Mouse (Mus musculus): ENCODE results near the gene Lcn9. TPM values are rescaled to one million over a fixed set of nuclear protein-coding genes. Genes with fewer than 3 reads are reported as not detected.

Gene Lcn9
- total RNA-seq, 2 experiments from 2014 or later, result not detected

GRCm38 (mm10) chr2:25847226-25847625 lies 24.3 kb downstream of the Lcn9 start, which contains the start of gene Sohlh1:
TSS of gene Sohlh1 (minus strand) at chr2:25847248.
- DNase-seq (ENCODE audit: low spot score in 2 of 2), result no peak

- peak; percentile 68 to 78 for DNase-seq (ENCODE audit: low spot score in 2 of 2)
Observed at GRCm38 (mm10) chr2:25850330-25850729, 27.4 kb downstream of the Lcn9 start.

GRCm38 (mm10) chr2:25852626-25853025 lies 29.7 kb downstream of the Lcn9 start:
- DNase-seq (ENCODE audit: low spot score in 2 of 2), result peak in 1 of 2 experiments; percentile 41

GRCm38 (mm10) chr2:25853998-25854397 lies 31.0 kb downstream of the Lcn9 start:
- DNase-seq (ENCODE audit: low spot score in 2 of 2), result no peak

GRCm38 (mm10) chr2:25859891-25860290 lies 36.9 kb downstream of the Lcn9 start:
- DNase-seq (ENCODE audit: low spot score in 2 of 2), result no peak

DNA sequence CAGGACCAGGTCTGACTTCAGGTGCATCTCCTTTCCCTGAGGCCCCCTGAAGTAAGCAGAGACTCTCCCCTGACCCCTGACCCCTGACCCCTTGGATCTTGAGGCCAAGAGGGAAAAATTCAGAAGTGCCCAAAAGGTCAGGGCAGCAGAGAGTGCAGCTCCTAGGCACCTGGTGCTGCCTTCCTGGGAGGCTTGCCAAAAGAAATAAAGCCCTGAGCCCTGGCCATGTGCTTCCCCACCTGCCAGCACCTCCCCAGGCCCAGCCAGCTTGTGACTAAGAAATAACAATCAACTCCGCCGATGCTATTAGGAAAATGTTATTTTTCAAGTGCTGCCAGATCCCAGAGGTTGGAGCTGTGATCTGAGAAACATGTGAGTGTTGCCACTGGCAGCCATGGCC lies 39.1 kb downstream of the Lcn9 start:
- no peak for DNase-seq (ENCODE audit: low spot score in 2 of 2)

- DNase-seq (ENCODE audit: low spot score in 2 of 2), result no peak
Observed at GRCm38 (mm10) chr2:25862696-25863270, 39.8 kb downstream of the Lcn9 start.

DNA sequence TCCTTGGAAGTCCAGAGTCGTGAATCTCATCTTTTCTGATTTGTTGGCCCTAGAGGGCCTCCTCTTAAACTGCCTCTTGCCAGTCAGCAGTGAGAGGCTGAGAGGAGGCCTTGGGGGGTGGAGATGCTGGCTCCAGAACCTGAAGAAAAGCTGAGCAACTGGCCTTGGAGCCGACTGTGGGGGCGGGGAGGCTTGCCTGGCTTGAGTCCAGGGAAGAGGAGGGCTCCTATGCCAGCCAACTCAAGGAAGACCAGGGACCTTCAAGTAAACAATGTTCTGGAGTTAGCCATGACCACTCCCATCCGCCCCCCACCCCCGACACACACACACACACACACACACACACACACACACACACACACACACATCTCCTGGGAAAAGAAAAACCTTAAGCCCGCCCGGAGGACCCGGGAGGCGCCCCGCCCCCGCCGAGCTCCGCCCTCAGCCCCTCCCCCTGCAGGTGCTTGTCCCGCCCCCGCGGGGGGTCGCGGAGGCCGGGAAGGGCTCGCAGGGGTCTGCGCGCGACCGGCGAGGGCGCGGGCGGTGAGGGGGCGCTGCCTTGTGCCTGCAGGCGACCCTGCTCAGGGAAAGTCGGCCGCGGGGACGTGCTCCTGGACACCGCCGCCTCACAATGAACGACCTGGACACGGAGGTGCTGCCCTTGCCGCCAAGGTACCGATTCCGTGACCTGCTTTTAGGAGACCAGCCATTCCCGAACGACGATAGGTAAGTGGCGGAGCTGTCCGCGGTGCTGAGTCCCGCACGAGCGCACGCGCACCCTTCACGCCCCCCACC lies 40.6 kb downstream of the Lcn9 start, which contains the start of gene Kcnt1:
Gene Kcnt1, plus strand, starts transcription at position 398 of the 795 bp plus-strand sequence.
- DNase-seq (ENCODE audit: low spot score in 2 of 2), result peak; percentile 38 to 41

GRCm38 (mm10) chr2:25864230-25864629 lies 41.3 kb downstream of the Lcn9 start:
- DNase-seq (ENCODE audit: low spot score in 2 of 2), result no peak

- no peak for DNase-seq (ENCODE audit: low spot score in 2 of 2)
Observed at GRCm38 (mm10) chr2:25865412-25865811, 42.5 kb downstream of the Lcn9 start.

GRCm38 (mm10) chr2:25866656-25867055 lies 43.7 kb downstream of the Lcn9 start:
- DNase-seq (ENCODE audit: low spot score in 2 of 2), result peak in 1 of 2 experiments; percentile 41

Other genes starting within 250 kb of the Lcn9 start
- gene Mamdc4, start 248.3 kb upstream of the Lcn9 start, total RNA-seq (2021), result 1 to 10 TPM; 3.4 to 4.4 TPM
- 10 to 100 TPM; 49.4 to 69.5 TPM for gene Phpt1, start 247.9 kb upstream of the Lcn9 start, total RNA-seq (2021)
- gene Ajm1, start 241.4 kb upstream of the Lcn9 start, total RNA-seq (2021), result 1 to 10 TPM; 1.5 to 1.7 TPM
- 10 to 100 TPM; 82.3 to 97.5 TPM for gene Rabl6, start 214.6 kb upstream of the Lcn9 start, total RNA-seq (2021)
- not detected for gene Ccdc183, start 205.5 kb upstream of the Lcn9 start, total RNA-seq (2021)
- gene Tmem141, start 201.1 kb upstream of the Lcn9 start, total RNA-seq (2021), result 10 to 100 TPM; 14.6 to 38.7 TPM
- 10 to 100 TPM in 1 of 2 experiments, 1 to 10 TPM in 1; 5.3 to 12.3 TPM for gene Fcna, start 195.1 kb upstream of the Lcn9 start, total RNA-seq (2021)
- gene Lcn8, start 170.0 kb upstream of the Lcn9 start, total RNA-seq (2021), result not detected
- gene Lcn5, start 165.2 kb upstream of the Lcn9 start, total RNA-seq (2021), result not detected
- not detected for gene Lcn6, start 146.4 kb upstream of the Lcn9 start, total RNA-seq (2021)
- gene Lcn10, start 140.4 kb upstream of the Lcn9 start, total RNA-seq (2021), result not detected
- 10 to 100 TPM in 1 of 2 experiments, not detected in 1; 67.0 TPM for gene Obp2a, start 123.1 kb upstream of the Lcn9 start, total RNA-seq (2021)
- 10 to 100 TPM; 36.0 to 42.9 TPM for gene Bmyc, start 116.4 kb upstream of the Lcn9 start, total RNA-seq (2021)
- not detected for gene Obp2b, start 86.1 kb upstream of the Lcn9 start, total RNA-seq (2021)
- not detected for gene Lcn3, start 57.6 kb upstream of the Lcn9 start, total RNA-seq (2021)
- not detected for gene Lcn11, start 46.1 kb upstream of the Lcn9 start, total RNA-seq (2021)
- gene Gm13539, start 40.9 kb upstream of the Lcn9 start, total RNA-seq (2021), result not detected
- gene Glt6d1, start 7.3 kb upstream of the Lcn9 start, total RNA-seq (2021), result not detected
- gene Sohlh1, start 24.1 kb downstream of the Lcn9 start, total RNA-seq (2021), result not detected
- gene Kcnt1, start 40.6 kb downstream of the Lcn9 start, total RNA-seq (2021), result 1 to 10 TPM; 3.7 to 3.8 TPM
- 10 to 100 TPM; 35.3 to 37.5 TPM for gene Camsap1, start 160.1 kb downstream of the Lcn9 start, total RNA-seq (2021)
- 10 to 100 TPM; 30.4 to 44.8 TPM for gene Ubac1, start 198.6 kb downstream of the Lcn9 start, total RNA-seq (2021)